Mouse (Mus musculus): Measurements from ENCODE around the gene Batf.

Gene Batf

GRCm38 (mm10) chr12:85686466-85687216 is at the start of gene Batf:
TSS of gene Batf (plus strand) at chr12:85686669.
- Histone ChIP-seq H3K4me1 (replicated peaks; ENCODE audit: low read depth, low read length) (peaks cover 11% of the 10 kb centered on the region), H3K36me3 (ENCODE audit: insufficient read depth, low read length) (no peaks in the 10 kb centered on the region), H3K9me3 (ENCODE audit: low read length) (no peaks in the 10 kb centered on the region), H3K27me3 (ENCODE audit: insufficient read depth, low read length) (peaks cover 53% of the 10 kb centered on the region), H3K4me3 (replicated peaks; ENCODE audit: low read length) (0 out of 2 replicates have a peak within 1 kb of the TSS, but pooled peaks have one; percentile 26)
- no peak for TF ChIP-seq NANOG (IDR thresholded peaks at IDR 0.05; ENCODE audit: borderline replicate concordance, low read length)
- TF ChIP-seq CTCF (conservative IDR thresholded peaks at IDR 0.05; ENCODE audit: low read length), result no peak

GRCm38 (mm10) chr12:85637932-85638331 is 48.5 kb upstream of the Batf start:
- Histone ChIP-seq H3K36me3 (ENCODE audit: insufficient read depth, low read length) (peaks cover 23% of the 10 kb centered on the region), H3K27me3 (ENCODE audit: insufficient read depth, low read length) (peaks cover 7% of the 10 kb centered on the region; the same call in 1 of the 2 replicates), H3K9me3 (ENCODE audit: low read length) (no peaks in the 10 kb centered on the region), H3K4me1 (replicated peaks; ENCODE audit: low read depth, low read length) (peaks cover 52% of the 10 kb centered on the region), H3K4me3 (replicated peaks; ENCODE audit: low read length) (no peak overlapping the region)
- TF ChIP-seq POU5F1 (IDR thresholded peaks at IDR 0.05; ENCODE audit: borderline replicate concordance, low read length), result no peak
- no peak for TF ChIP-seq NANOG (IDR thresholded peaks at IDR 0.05; ENCODE audit: borderline replicate concordance, low read length)
- no peak for TF ChIP-seq CTCF (conservative IDR thresholded peaks at IDR 0.05; ENCODE audit: low read length)

- TF ChIP-seq NANOG (IDR thresholded peaks at IDR 0.05; ENCODE audit: borderline replicate concordance, low read length) (no peak), CTCF (conservative IDR thresholded peaks at IDR 0.05; ENCODE audit: low read length) (no peak), POU5F1 (IDR thresholded peaks at IDR 0.05; ENCODE audit: borderline replicate concordance, low read length) (no peak)
- no peaks in the 10 kb centered on the region for H3K9me3 ChIP-seq (ENCODE audit: low read length)
- peaks cover 7% of the 10 kb centered on the region; the same call in 1 of the 2 replicates for H3K27me3 ChIP-seq (ENCODE audit: insufficient read depth, low read length)
- peaks cover 15% of the 10 kb centered on the region for H3K36me3 ChIP-seq (ENCODE audit: insufficient read depth, low read length)
- H3K4me3 ChIP-seq (replicated peaks; ENCODE audit: low read length), result peak overlapping the region; percentile 62
- peaks cover 51% of the 10 kb centered on the region for H3K4me1 ChIP-seq (replicated peaks; ENCODE audit: low read depth, low read length)
Measured at GRCm38 (mm10) chr12:85638541-85639325, 47.7 kb upstream of the Batf start.

GRCm38 (mm10) chr12:85639326-85640008 is 47.0 kb upstream of the Batf start:
- no peaks in the 10 kb centered on the region for H3K9me3 ChIP-seq (ENCODE audit: low read length)
- peaks cover 7% of the 10 kb centered on the region; the same call in 1 of the 2 replicates for H3K27me3 ChIP-seq (ENCODE audit: insufficient read depth, low read length)
- H3K36me3 ChIP-seq (ENCODE audit: insufficient read depth, low read length), result peaks cover 8% of the 10 kb centered on the region; the same call in 1 of the 2 replicates
- H3K4me1 ChIP-seq (replicated peaks; ENCODE audit: low read depth, low read length), result peaks cover 51% of the 10 kb centered on the region
- TF ChIP-seq NANOG (IDR thresholded peaks at IDR 0.05; ENCODE audit: borderline replicate concordance, low read length) (no peak), POU5F1 (IDR thresholded peaks at IDR 0.05; ENCODE audit: borderline replicate concordance, low read length) (no peak), CTCF (conservative IDR thresholded peaks at IDR 0.05; ENCODE audit: low read length) (no peak)
- H3K4me3 ChIP-seq (replicated peaks; ENCODE audit: low read length), result peak overlapping the region; percentile 62

GRCm38 (mm10) chr12:85640852-85641563 is 45.5 kb upstream of the Batf start:
- peaks cover 4% of the 10 kb centered on the region; the same call in 1 of the 2 replicates for H3K36me3 ChIP-seq (ENCODE audit: insufficient read depth, low read length)
- peaks cover 52% of the 10 kb centered on the region for H3K4me1 ChIP-seq (replicated peaks; ENCODE audit: low read depth, low read length)
- TF ChIP-seq NANOG (IDR thresholded peaks at IDR 0.05; ENCODE audit: borderline replicate concordance, low read length) (no peak), CTCF (conservative IDR thresholded peaks at IDR 0.05; ENCODE audit: low read length) (no peak), POU5F1 (IDR thresholded peaks at IDR 0.05; ENCODE audit: borderline replicate concordance, low read length) (no peak)
- no peak overlapping the region for H3K4me3 ChIP-seq (replicated peaks; ENCODE audit: low read length)
- H3K9me3 ChIP-seq (ENCODE audit: low read length), result no peaks in the 10 kb centered on the region
- H3K27me3 ChIP-seq (ENCODE audit: insufficient read depth, low read length), result peaks cover 7% of the 10 kb centered on the region; the same call in 1 of the 2 replicates

- TF ChIP-seq POU5F1 (IDR thresholded peaks at IDR 0.05; ENCODE audit: borderline replicate concordance, low read length) (no peak), NANOG (IDR thresholded peaks at IDR 0.05; ENCODE audit: borderline replicate concordance, low read length) (no peak), CTCF (conservative IDR thresholded peaks at IDR 0.05; ENCODE audit: low read length) (no peak)
- Histone ChIP-seq H3K4me3 (replicated peaks; ENCODE audit: low read length) (no peak overlapping the region), H3K36me3 (ENCODE audit: insufficient read depth, low read length) (0 out of 2 replicates have a peak, but pooled peaks cover 3% of the 10 kb centered on the region), H3K27me3 (ENCODE audit: insufficient read depth, low read length) (peaks cover 7% of the 10 kb centered on the region; the same call in 1 of the 2 replicates), H3K4me1 (replicated peaks; ENCODE audit: low read depth, low read length) (peaks cover 55% of the 10 kb centered on the region), H3K9me3 (ENCODE audit: low read length) (no peaks in the 10 kb centered on the region)
Measured at GRCm38 (mm10) chr12:85641564-85641931, 44.9 kb upstream of the Batf start.

- no peaks in the 10 kb centered on the region; the same call in 1 of the 2 replicates for H3K9me3 ChIP-seq (ENCODE audit: low read length)
- H3K27me3 ChIP-seq (ENCODE audit: insufficient read depth, low read length), result peaks cover 2% of the 10 kb centered on the region; the same call in 1 of the 2 replicates
- H3K4me3 ChIP-seq (replicated peaks; ENCODE audit: low read length), result no peak overlapping the region
- H3K36me3 ChIP-seq (ENCODE audit: insufficient read depth, low read length), result 0 out of 2 replicates have a peak, but pooled peaks cover 3% of the 10 kb centered on the region
- H3K4me1 ChIP-seq (replicated peaks; ENCODE audit: low read depth, low read length), result peaks cover 37% of the 10 kb centered on the region
- TF ChIP-seq POU5F1 (IDR thresholded peaks at IDR 0.05; ENCODE audit: borderline replicate concordance, low read length) (no peak), CTCF (conservative IDR thresholded peaks at IDR 0.05; ENCODE audit: low read length) (no peak), NANOG (IDR thresholded peaks at IDR 0.05; ENCODE audit: borderline replicate concordance, low read length) (no peak)
Measured at GRCm38 (mm10) chr12:85643735-85644134, 42.7 kb upstream of the Batf start.

All from E14TG2a.4 (cell line).